Mouse (Mus musculus): Measurements from ENCODE around the gene Snx18. TPM values are rescaled to one million over a fixed set of nuclear protein-coding genes. Genes with fewer than 3 reads are reported as not detected.

Gene Snx18
- total RNA-seq, 1 experiment from 2014 or later, result 27.5 TPM

DNA sequence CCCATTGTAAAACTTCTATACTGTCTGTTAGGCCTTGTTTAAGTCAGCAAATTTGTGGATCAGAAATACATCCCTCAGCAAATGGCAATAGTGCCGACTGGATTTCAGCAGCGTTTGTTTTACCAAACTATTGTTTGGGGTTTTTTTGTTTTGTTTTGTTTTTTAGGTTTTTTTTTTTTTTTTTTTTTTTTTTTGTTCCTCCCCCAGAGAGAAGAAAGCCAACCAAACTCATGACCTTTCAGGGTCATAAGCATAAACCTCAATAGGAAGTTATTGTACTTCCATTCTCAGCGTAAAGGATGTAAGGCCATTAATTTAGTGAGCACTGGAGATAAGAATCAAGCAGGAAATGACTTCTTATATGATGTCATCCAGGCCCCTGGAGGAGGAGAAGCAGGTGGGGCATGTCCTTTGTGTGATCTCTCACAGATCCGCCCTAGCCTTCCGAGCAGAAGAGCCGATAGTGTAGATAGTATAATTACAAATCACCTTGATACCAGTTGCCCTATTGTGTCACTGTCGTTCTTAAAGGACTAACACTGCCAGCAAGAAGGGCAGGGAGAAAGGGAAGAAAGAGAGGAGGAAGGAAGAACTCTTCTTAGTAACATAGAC is 38.5 kb downstream of the Snx18 start:
- ATAC-seq (replicated peaks; ENCODE audit: low read depth, poor library complexity, severe bottlenecking), result peak; percentile 93

DNA sequence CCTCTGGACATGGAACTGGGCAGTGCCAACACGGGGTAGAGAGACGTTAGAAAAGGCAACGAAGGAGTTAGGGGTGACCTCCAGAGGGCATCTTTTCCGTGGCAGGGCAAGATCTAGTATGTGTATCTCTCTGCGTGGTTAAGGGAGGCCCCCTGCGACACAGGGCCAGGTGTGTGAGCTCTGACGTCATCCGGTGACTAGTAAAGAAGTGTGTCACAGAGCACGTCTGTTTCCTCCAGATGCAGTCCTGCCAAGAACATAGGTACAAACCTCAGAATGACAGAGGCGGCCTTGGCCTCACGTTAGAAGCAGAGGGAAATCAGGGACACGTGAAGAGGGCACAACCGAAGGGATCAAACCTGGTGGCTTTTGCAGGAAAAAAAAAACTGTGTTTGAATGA is 44.1 kb downstream of the Snx18 start:
- ATAC-seq (replicated peaks; ENCODE audit: low read depth, poor library complexity, severe bottlenecking), result no peak

DNA sequence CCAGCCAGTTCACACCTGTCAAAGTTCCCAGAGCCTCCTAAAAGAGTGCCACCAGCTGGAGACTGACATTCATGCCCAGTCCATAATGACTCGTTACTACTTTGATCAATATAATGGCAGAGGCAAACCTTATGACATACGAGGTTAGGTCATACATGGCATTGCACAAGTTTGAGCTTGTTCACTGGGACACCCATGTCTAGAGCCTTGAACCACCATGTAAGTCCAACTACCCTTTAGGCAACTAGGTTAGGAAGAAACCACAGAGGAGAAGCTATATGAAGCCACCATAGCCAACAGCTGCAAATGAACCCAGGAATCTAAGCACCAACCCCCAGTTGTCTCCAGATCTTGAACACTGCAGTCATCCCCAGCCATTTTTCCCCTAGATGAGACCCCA is 45.0 kb downstream of the Snx18 start:
- no peak for ATAC-seq (replicated peaks; ENCODE audit: low read depth, poor library complexity, severe bottlenecking)

DNA sequence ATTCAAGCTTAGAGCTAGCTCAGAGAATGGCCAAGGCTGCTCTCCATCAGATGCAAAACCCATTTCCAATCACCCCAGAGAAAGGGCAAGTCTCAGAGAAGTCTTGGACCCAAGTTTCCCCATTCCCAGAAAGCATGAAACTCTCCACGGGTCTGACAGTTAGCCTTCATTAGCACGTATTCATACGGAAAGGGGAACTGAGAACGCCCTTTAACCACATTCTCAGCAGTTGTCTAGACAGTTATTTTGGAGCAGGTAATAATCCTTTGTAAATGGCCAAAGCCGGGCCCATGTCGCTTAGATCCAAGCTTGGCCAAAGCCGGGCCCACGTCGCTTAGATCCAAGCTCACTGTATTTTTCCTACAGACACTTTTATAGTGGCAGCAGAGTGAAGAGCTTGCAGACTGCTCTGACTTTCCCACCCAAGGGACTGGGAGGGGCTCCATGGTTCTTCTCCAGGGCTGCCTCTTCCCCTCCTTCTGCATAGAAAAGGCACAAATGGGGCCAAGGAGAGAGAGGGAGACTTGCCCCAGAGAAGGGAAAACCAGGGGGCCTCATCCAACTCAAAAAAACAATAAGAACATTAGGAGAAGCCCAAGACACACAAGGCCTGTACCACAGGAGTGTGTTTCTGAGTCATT is 46.2 kb downstream of the Snx18 start:
- peak; percentile 81 for ATAC-seq (replicated peaks; ENCODE audit: low read depth, poor library complexity, severe bottlenecking)

DNA sequence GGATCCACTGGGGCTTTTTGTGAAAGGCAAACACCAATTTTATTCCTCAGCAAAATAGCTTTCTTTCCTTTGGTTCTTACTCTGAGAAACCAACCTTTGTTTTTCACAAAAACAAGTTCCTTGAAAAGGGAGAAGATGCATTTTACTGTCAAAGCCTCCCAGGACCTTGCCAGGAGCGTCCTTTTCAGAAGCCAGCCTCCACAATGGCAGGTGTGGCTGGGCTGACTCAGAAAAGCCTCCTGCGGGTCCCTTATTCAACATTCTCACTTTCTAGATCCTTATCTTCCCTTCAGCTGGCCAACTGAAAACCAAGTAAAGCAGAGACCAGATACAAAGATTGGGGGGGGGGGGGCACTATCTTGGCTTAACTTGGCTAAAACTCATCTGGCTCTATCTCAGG is 48.8 kb downstream of the Snx18 start:
- ATAC-seq (replicated peaks; ENCODE audit: low read depth, poor library complexity, severe bottlenecking), result 0 out of 2 replicates have a peak, but pooled peaks have one; percentile 20

DNA sequence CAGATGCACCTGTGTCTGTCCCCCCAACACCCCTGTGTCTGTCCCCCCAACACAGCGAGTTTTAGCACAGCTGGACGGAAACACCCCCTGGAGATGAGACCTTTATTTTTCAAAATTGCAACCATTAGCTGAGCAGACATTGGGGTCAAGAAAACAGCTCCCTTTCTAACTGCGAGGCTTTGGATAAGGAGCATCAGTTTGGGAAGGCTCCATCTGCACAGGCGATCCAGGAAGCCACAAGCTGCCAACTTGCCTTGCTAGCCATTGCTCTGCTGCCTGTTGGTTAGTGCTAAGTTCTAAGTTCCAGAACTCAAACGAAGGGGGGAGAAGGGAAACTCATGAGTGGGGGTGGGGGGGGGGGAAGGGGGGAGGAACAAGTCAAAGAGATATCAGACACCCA is 51.4 kb downstream of the Snx18 start:
- no peak for ATAC-seq (replicated peaks; ENCODE audit: low read depth, poor library complexity, severe bottlenecking)

DNA sequence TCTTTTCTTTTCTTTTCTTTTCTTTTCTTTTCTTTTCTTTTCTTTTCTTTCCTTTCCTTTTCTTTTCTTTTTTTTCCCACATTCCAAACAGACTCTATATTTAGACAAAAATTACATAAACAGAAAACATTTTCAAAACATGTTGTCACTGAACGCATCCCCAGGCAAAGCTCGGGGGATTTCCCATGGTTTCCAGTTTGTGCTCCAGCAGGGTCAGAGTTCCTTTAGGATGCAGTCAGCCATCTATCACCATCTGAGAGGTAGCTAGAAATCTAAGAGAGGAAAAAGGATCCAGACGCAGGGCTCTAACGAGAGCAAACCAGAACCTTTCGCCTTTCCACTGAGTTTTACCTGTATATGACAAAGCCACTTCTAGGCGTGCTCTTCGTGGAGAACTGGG is 52.0 kb downstream of the Snx18 start:
- ATAC-seq (replicated peaks; ENCODE audit: low read depth, poor library complexity, severe bottlenecking), result no peak

- ATAC-seq (replicated peaks; ENCODE audit: low read depth, poor library complexity, severe bottlenecking), result no peak
Measured at GRCm38 (mm10) chr13:113559646-113560045, 58.7 kb downstream of the Snx18 start.

DNA sequence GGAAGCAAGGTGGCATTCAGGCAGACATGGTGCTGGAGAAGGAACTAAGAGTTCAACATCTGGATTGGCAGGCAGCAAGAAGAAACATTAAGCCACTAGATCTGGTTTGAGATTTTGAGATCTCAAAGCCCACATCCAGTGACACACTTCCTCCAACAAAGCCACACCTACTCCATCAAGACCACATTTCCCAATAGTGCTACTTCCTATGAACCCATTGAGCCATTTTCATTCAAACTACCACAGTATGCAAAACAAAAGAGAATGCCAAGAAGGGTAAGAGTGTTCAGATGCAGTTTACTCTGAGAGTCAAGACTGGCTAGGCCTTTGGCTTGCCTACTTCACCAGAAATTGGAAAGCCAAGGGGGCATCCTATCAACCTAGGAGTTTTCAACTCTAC is 61.8 kb downstream of the Snx18 start:
- ATAC-seq (replicated peaks; ENCODE audit: low read depth, poor library complexity, severe bottlenecking), result no peak

- ATAC-seq (replicated peaks; ENCODE audit: low read depth, poor library complexity, severe bottlenecking), result no peak
Measured at GRCm38 (mm10) chr13:113555226-113555625, 63.1 kb downstream of the Snx18 start.

GRCm38 (mm10) chr13:113553603-113554230 is 64.6 kb downstream of the Snx18 start:
- ATAC-seq (replicated peaks; ENCODE audit: low read depth, poor library complexity, severe bottlenecking), result peak; percentile 71

DNA sequence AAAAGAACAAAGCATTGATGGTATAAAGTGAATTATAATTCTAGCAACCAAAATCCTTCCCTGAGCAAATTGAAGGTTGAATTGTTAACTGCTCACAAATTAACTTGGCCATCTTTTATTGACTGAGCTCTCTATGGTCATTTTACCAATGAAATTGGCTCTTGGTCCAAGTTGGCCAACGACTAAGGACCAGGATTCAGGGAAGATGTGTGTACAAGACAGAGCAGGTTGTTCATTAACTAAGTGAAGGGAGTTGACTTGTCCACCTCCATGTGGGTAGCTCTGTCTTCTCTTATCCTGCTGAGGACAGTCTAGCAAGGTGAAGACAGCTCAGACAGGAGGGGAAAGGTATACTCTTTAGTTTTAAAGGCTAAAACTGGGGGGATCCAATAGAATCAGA is 66.0 kb downstream of the Snx18 start:
- ATAC-seq (replicated peaks; ENCODE audit: low read depth, poor library complexity, severe bottlenecking), result no peak

GRCm38 (mm10) chr13:113550866-113551565 is 67.3 kb downstream of the Snx18 start:
- no peak for ATAC-seq (replicated peaks; ENCODE audit: low read depth, poor library complexity, severe bottlenecking)

- ATAC-seq (replicated peaks; ENCODE audit: low read depth, poor library complexity, severe bottlenecking), result no peak
Measured at GRCm38 (mm10) chr13:113549021-113549420, 69.3 kb downstream of the Snx18 start.

DNA sequence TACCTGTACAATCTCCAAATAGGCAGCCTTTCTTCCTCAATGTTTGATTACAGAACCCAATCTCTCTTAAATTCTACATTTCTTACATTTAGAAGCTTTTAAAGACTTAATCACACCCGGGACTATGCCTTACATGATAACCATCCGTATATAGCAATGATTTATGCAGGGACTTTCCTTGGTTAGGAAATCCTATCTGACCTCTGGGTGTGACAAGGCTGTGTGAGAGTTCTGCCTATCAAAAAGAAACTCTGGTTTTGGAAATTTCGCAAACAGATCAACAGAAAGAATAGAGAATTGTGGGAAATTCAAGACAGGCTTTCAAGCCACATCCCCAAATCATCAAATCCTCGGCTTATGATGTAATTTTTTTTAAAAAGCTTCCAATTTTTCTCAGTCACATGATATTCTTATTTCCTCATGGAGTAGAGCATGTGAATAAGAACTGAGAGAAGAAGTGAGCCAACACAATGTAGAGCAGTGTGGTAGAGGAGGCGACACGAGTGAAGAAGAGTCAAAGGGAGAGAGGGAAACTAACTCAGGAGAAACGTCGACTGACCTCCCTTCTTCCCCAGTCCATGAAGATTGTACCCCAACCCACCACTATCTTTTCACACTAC is 70.4 kb downstream of the Snx18 start:
- ATAC-seq (replicated peaks; ENCODE audit: low read depth, poor library complexity, severe bottlenecking), result no peak

DNA sequence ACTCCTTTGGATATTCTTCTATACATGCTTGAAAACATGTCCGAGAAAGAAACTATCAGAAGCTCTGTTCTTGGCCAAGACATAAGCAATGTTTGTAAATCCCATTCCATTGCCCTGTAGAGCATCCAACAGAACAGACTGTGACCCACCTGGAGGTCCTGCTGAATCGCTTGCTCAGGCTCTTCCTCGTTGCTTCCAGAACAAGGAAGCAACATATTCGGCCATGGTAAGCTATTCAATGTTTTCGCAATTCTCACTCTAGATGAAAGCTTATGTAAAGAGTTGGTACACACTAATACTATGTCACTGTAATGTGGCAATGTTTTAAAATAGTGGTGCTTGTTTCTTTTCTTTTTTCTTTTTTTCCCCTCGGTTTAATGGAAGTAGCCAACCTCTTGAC is 76.0 kb downstream of the Snx18 start:
- ATAC-seq (replicated peaks; ENCODE audit: low read depth, poor library complexity, severe bottlenecking), result no peak

Other genes starting within 250 kb of the Snx18 start
- not detected in 2 replicates for gene Hspb3, start 45.1 kb upstream of the Snx18 start, total RNA-seq (2017)
- gene Arl15, start 175.9 kb upstream of the Snx18 start, total RNA-seq (2017), result 15.3 and 18.9 TPM in 2 replicates

Measured in common myeloid progenitor, adult 5-6 weeks (primary cell).